Mouse (Mus musculus) thymus, adult 2 months (tissue): ENCODE data around the gene Babam2. TPM values are rescaled to one million over a fixed set of nuclear protein-coding genes. Genes with fewer than 3 reads are reported as not detected.

Experiments
- DNase-seq: peaks from one replicate; pipeline ENCODE4 v3.0.0; 2021
- H3K27ac ChIP-seq: fragments of 200-500 bp; 2 replicates; pipeline ENCODE4 v1.5.1; 2012; ENCODE audit warnings: low read length, control low read depth; ENCODE audit not compliant: control insufficient read depth, insufficient read depth
- H3K27me3 ChIP-seq: fragments of 200-500 bp; 2 replicates; pipeline ENCODE4 v1.6.1; 2012; ENCODE audit warnings: mild to moderate bottlenecking, low read length, moderate library complexity, mixed read lengths; ENCODE audit not compliant: control insufficient read depth, insufficient read depth
- H3K36me3 ChIP-seq: fragments of 200-500 bp; 2 replicates; pipeline ENCODE4 v1.6.1; 2012; ENCODE audit warnings: mild to moderate bottlenecking, low read length, moderate library complexity; ENCODE audit not compliant: control insufficient read depth, insufficient read depth
- H3K4me1 ChIP-seq: fragments of 200-500 bp; replicated peaks from 2 replicates; pipeline ENCODE4 v1.6.1; 2012; ENCODE audit warnings: low read length; ENCODE audit not compliant: control insufficient read depth, insufficient read depth
- H3K4me3 ChIP-seq: fragments of 200-500 bp; 2 replicates; pipeline ENCODE4 v1.5.1; 2012; ENCODE audit warnings: mild to moderate bottlenecking, low read length, control low read depth, moderate library complexity; ENCODE audit not compliant: control insufficient read depth, insufficient read depth
- CTCF ChIP-seq: fragments of 200-500 bp; IDR thresholded peaks from 2 replicates; pipeline ENCODE4 v1.5.1; 2012; ENCODE audit warnings: mild to moderate bottlenecking, control low read depth, low read length, moderate library complexity, borderline replicate concordance; ENCODE audit not compliant: control insufficient read depth, poor library complexity, insufficient read depth; ENCODE audit errors: extremely low read depth
- POLR2A ChIP-seq: fragments of 200-500 bp; IDR thresholded peaks from 2 replicates; pipeline ENCODE4 v1.6.1; 2012; ENCODE audit warnings: mild to moderate bottlenecking, low read length, control low read depth, moderate library complexity; ENCODE audit not compliant: control insufficient read depth, poor library complexity, insufficient read depth; ENCODE audit errors: extremely low read depth
- WGBS: fragments of 180-500 bp; shearing (Covaris S2); methylation state at CpG from one replicate; pipeline ENCODE4 v1.1.7; 2018; 5-methylcytosine and 5-hydroxymethylcytosine counted together
- polyA plus RNA-seq: library from polyadenylated mRNA; depleted of rRNA; stranded (reverse); fragments of >200 nt; gene quantifications from 2 replicates; pipeline ENCODE4 v1.2.3, GENCODE M21; 2012

Babam2 gene
- polyA plus RNA-seq, 1 experiment: 16.1 TPM

DNA sequence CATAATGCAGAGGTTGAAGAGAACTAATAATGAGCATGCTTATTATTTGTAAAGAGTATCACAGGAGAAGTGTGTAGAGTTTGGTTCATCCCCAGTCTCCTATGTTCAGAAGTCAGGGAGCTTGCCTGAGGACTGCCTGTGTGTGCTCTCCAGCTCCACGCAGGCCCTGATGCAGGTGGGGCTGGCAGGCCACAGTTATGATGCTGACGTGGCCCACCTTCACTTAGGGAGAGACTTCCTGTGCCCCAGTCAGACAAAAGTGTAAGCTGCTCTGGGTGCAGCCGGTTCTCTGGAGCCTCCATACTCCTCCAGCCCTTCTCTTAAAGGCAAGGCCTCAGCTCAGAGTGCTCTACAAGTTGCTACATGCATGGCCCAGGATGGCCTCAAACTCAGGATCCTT is 123.3 kb downstream of the Babam2 start:
- 29% methylated on average over 3 of the region's 3 CpGs for WGBS
- no peak overlapping the region for H3K27ac ChIP-seq
- H3K4me3 ChIP-seq: no peak overlapping the region
- no peaks in the 10 kb centered on the region for H3K36me3 ChIP-seq
- H3K4me1 ChIP-seq: peaks cover 7% of the 10 kb centered on the region
- DNase-seq: peak; percentile 41
- TF ChIP-seq POLR2A (no peak), CTCF (no peak)
- no peaks in the 10 kb centered on the region for H3K27me3 ChIP-seq

DNA sequence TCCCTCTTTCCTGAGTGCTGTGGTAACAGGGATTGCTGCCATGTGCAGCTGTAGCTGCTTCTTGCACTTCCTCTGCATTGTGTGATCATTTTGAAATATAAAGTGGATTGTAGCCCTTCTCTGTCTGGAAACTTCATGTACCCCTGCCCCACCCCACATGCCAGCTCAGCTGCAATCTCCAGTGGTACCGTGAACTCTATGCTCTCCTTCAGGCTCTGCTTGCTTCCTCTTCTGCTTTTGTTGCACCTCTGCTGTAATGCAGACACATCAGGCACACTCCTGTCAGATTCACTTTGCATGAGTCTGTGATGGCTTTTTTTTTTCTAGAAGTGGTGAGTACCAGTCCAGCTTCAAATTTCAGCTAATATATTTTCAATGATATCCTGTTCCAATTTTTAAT is 123.7 kb downstream of the Babam2 start:
- no peaks in the 10 kb centered on the region for H3K36me3 ChIP-seq
- peaks cover 7% of the 10 kb centered on the region for H3K4me1 ChIP-seq
- no peak overlapping the region for H3K4me3 ChIP-seq
- TF ChIP-seq POLR2A (no peak), CTCF (no peak)
- DNase-seq: peak; percentile 4
- H3K27ac ChIP-seq: no peak overlapping the region
- no peaks in the 10 kb centered on the region for H3K27me3 ChIP-seq
- WGBS: 91% methylated on average over 1 of the region's 1 CpGs

DNA sequence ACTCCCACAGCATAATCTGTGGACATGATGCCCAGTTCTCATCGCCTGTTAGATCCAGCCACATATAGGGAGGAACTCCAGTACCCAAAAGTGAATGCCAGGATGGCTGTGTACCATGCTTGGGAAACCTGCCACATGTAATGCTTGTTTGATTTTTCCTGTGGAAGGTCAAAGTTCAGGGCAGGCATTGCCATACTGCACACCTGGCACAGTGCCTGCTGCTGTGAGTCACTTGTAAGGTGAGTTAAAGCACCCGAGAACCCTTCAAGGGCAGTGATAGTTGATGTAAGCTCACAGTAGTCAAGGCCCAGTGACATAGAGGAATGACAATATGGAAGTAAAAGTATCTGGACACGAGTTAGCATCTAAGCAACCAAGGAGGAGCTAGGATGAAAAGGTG is 126.2 kb downstream of the Babam2 start:
- H3K4me1 ChIP-seq: peaks cover 7% of the 10 kb centered on the region
- no peak for DNase-seq
- no peaks in the 10 kb centered on the region for H3K27me3 ChIP-seq
- no peak overlapping the region for H3K27ac ChIP-seq
- WGBS: 86% methylated on average over 3 of the region's 3 CpGs
- H3K36me3 ChIP-seq: no peaks in the 10 kb centered on the region
- no peak overlapping the region for H3K4me3 ChIP-seq
- TF ChIP-seq POLR2A (no peak), CTCF (no peak)

DNA sequence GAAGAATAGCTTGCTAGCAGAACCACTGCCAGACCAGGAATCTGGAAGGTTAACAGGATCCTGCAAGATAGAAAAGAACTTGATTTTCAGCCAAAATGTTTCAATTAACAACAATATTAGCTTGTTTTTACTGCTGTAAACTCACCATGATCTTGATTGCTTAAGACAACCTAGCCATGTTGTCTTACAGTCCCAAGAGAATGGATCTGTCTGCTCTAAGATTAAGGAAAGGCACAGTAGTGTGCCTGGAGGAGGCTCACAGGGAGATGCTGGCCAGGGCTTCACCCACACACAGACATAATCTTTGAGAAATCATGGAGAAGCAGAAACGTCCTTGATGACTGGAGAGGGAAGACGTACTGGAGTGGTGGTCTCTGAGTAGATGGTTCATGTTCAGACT is 126.6 kb downstream of the Babam2 start:
- DNase-seq: no peak

DNA sequence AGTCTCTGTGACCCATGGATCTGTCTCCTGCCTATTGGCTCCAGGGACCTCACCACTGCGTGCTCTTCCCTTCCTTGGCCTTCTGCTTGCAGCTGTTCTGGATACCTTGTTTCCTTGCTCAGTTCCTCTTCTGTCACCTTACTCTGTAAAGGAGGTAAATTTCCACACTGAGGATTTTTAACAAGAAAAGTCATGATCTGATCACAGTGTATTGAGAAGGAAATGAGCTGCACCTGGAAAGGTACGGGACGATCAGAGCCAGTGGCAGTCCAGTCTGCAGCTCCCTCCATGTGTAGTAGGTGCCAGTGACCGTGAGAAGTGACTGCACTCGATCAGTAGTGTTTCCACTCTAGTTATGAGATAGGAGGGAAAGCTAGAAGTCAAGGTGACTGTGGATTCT is 129.8 kb downstream of the Babam2 start:
- WGBS: 95% methylated on average over 5 of the region's 5 CpGs
- no peaks in the 10 kb centered on the region for H3K36me3 ChIP-seq

More for the DNA sequence above, 126.6 kb downstream of the Babam2 start:
- Histone ChIP-seq H3K4me3 (no peak overlapping the region), H3K27me3 (no peaks in the 10 kb centered on the region), H3K27ac (no peak overlapping the region), H3K4me1 (peaks cover 7% of the 10 kb centered on the region), H3K36me3 (no peaks in the 10 kb centered on the region)
- WGBS: 93% methylated on average over 2 of the region's 2 CpGs
- TF ChIP-seq POLR2A (no peak), CTCF (no peak)

DNA sequence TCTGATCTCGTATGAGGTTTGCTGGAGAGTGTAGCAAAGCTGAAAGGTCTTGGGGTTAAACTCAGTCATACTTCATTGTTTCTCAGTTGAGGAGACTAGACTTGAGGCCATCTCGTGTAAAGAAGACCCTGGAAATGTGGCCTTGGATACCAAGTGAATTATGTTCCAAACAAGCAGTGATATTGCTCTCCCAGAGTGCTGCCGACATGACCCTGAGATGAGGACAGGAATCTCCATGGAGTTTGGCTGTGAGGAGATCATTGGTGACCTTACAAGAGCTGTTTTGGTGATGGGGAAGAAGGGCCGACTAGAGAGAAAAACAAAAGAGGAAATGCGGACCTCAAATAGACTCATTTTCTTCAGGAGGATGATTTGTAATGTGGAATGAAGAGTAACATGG is 130.4 kb downstream of the Babam2 start:
- no peak for TF ChIP-seq CTCF
- no peak for TF ChIP-seq POLR2A
- H3K27ac ChIP-seq: no peak overlapping the region
- H3K27me3 ChIP-seq: no peaks in the 10 kb centered on the region
- WGBS: 96% methylated on average over 5 of the region's 5 CpGs
- H3K4me3 ChIP-seq: no peak overlapping the region
- DNase-seq: no peak
- no peaks in the 10 kb centered on the region for H3K36me3 ChIP-seq
- no peaks in the 10 kb centered on the region for H3K4me1 ChIP-seq

More for the DNA sequence above, 129.8 kb downstream of the Babam2 start:
- TF ChIP-seq CTCF (no peak), POLR2A (no peak)
- Histone ChIP-seq H3K27me3 (no peaks in the 10 kb centered on the region), H3K4me3 (no peak overlapping the region), H3K27ac (no peak overlapping the region), H3K4me1 (no peaks in the 10 kb centered on the region)
- no peak for DNase-seq

DNA sequence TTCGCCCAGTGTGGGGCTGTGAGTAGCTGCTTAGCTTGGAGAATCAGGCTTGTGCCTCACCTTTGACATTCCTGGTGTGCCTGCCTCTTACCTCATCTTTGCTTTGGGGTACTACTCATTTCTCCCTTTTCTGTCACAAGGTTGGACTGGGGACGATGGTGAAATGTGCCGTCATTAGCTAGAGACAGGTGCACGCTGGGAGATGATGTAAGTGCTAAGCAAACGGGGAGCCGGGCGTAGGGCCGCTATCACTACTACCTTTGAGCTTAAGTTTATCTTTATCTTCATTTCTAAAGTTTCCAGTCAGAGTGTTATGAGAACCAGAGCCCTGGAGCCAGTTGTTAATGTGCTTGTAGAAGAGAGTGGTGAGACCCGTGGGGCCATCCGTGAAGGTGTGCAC is 131.3 kb downstream of the Babam2 start:
- H3K36me3 ChIP-seq: no peaks in the 10 kb centered on the region
- H3K27me3 ChIP-seq: no peaks in the 10 kb centered on the region
- DNase-seq: no peak
- no peak overlapping the region for H3K27ac ChIP-seq
- no peak for TF ChIP-seq POLR2A
- TF ChIP-seq CTCF: no peak
- no peak overlapping the region for H3K4me3 ChIP-seq
- 97% methylated on average over 10 of the region's 10 CpGs for WGBS
- no peaks in the 10 kb centered on the region for H3K4me1 ChIP-seq
